Mouse (Mus musculus) liver, postnatal 0 days (tissue): Measurements from ENCODE around the gene Rimkla.

Experiments used
- CTCF ChIP-seq: sonication (generic); IDR thresholded peaks from 2 replicates; pipeline ENCODE4 v1.5.1; 2016; ENCODE audit warnings: antibody characterized with exemption, low read depth
- EP300 ChIP-seq: IDR thresholded peaks from 2 replicates; pipeline ENCODE4 v1.6.1; 2016; ENCODE audit warnings: antibody characterized with exemption, low read depth, mild to moderate bottlenecking

- no peak for TF ChIP-seq CTCF
- TF ChIP-seq EP300, result no peak
Observed at GRCm38 (mm10) chr4:119472545-119472944, 19.9 kb downstream of the Rimkla start.
